Mouse (Mus musculus): Measurements from ENCODE around the gene Msx3.

GRCm38 (mm10) chr7:140035456-140035855, 13.4 kb downstream of the Msx3 start:
- TF ChIP-seq CTCF (IDR thresholded peaks at IDR 0.05; ENCODE audit: borderline replicate concordance, control insufficient read depth, extremely low read depth, insufficient read depth, low read length, poor library complexity) = no peak
- TF ChIP-seq POLR2A (IDR thresholded peaks at IDR 0.05; ENCODE audit: control insufficient read depth, extremely low read depth, insufficient read depth, low read length, poor library complexity) = no peak
